Mouse (Mus musculus): ENCODE measurements at regions not wholly inside any gene's neighbourhood (a gene's known extent, or its start where the extent isn't known, plus 50 kb on each side); places are given as distances from the start of the nearest gene placed in this dataset.

DNA sequence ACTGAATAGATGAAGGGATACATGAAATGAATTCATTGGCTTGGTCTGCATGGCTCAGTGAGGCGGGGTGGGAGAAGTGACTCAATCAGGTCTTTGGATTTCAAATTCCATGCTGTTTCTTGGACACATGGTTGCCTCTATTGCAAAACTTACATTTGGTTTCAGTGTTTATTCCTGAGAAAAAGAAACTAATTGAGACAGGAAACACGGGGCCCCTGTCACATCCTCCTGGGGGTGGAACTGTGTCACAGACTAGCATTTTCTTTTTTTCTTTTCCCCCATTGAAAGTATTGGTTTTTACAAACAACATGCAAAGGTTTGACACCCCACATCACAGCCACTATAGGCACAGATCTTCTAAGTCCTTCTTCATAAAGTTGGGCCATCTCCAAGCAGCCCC, 375.8 kb upstream of the Pik3r1 start:
- no peak for TF ChIP-seq POLR2A (IDR thresholded peaks at IDR 0.05; ENCODE audit: borderline replicate concordance, insufficient read depth, low read length)
- TF ChIP-seq CTCF (IDR thresholded peaks at IDR 0.05; ENCODE audit: borderline replicate concordance, insufficient read depth, low read depth, low read length): no peak

All from cerebellum, adult 2 months (tissue).